ENCODE assay signal across 17 mouse cellular contexts in genomic region chr15:45690026-45690425, GRCm38 (mm10).
"Had no signal": no experiment of that assay in that cellular context is flagged by ENCODE, and none has a peak within 500 bp of the region (broad histone marks: within the 10 kb centered on the region; RNA-seq: fewer than 3 reads in every experiment).

No protein-coding gene starts in this region.

- H3K9me3 ChIP-seq: neural tube, embryonic 15.5 days; stomach, embryonic 15.5 days had no signal

- H3K4me3 ChIP-seq: neural tube, embryonic 12.5 days; neural tube, embryonic 13.5 days; neural tube, embryonic 15.5 days; stomach, embryonic 15.5 days had no signal

- DNase-seq: retina, postnatal 1 day; right cerebral cortex, adult 18-20 months; right cerebral cortex, postnatal 14 days; right cerebral cortex, postnatal 25 days; right cerebral cortex, postnatal 4 days; spleen, adult 18-20 months; thymus, adult 18-20 months; thymus, adult 2 months; thymus, postnatal 14 days; thymus, postnatal 25 days; thymus, postnatal 36 days; thymus, postnatal 4 days had no signal

- H3K27ac ChIP-seq: neural tube, embryonic 12.5 days; neural tube, embryonic 13.5 days; neural tube, embryonic 15.5 days; stomach, embryonic 15.5 days; stomach, postnatal 0 days had no signal

- H3K36me3 ChIP-seq: neural tube, embryonic 12.5 days; neural tube, embryonic 13.5 days; neural tube, embryonic 15.5 days; stomach, embryonic 15.5 days had no signal

- H3K9ac ChIP-seq: neural tube, embryonic 12.5 days; neural tube, embryonic 13.5 days; neural tube, embryonic 15.5 days; stomach, embryonic 15.5 days had no signal

- H3K4me2 ChIP-seq: neural tube, embryonic 12.5 days; neural tube, embryonic 13.5 days; neural tube, embryonic 15.5 days; stomach, embryonic 15.5 days had no signal

- H3K4me1 ChIP-seq: neural tube, embryonic 12.5 days; neural tube, embryonic 13.5 days; neural tube, embryonic 15.5 days; stomach, embryonic 15.5 days had no signal

- H3K27me3 ChIP-seq: neural tube, embryonic 12.5 days; neural tube, embryonic 13.5 days; neural tube, embryonic 15.5 days; stomach, embryonic 15.5 days had no signal
